Mouse (Mus musculus): Measurements from ENCODE around the gene Zfp541. TPM values are rescaled to one million over a fixed set of nuclear protein-coding genes. Genes with fewer than 3 reads are reported as not detected.

Gene Zfp541
- 0.09 TPM for polyA plus RNA-seq (2017; shearing (Covaris generic))

DNA sequence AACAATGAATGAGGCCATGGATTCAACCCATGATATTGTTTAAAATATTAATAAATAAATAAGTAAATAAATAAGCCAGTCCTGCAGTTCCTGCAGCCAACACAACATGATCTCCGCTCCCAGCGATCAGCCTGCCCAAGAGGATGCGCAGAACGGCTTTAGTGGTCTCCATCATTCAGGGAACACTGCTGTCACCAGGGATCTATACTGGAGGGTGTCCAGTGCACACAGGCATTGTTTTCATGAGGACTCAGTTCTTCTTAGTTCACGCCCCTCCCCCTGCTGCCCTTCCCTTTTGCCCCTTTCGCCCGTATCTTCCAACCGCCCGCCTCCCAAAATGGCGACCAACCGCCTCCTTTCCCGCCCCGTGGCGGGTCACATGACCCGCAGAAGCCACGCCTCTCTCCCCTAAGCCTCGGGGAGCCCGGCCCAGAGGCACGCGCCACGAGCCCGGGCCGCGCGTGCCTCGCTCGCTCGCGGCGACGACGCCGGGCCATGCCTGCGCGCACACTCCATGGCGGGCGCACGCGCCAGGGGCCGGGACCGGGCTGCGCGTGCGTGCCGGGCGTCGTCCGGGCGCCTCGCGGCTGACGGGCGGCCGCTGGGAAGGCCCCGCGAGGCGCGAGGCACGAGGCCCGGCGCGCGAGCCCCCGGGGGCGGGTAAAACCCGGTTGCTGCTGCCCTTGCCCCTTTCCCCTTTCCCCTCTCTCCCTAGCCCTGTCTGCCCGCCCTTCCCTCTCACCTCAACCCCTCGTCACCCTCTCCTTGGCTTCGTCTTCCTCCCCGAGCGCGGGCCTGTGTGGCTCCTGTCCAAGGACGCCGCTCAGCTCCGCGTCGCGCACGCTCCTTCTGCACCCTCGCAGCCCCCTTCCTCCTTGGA lies at the start of gene Zfp541:
Gene Zfp541, plus strand, starts transcription at position 596 of the 880 bp plus-strand sequence.

GRCm38 (mm10) chr7:16047338-16048146 lies 14.1 kb upstream of the Zfp541 start, which contains the start of gene Bicra:
TSS of gene Bicra (minus strand) at chr7:16047921.

GRCm38 (mm10) chr7:16098021-16099017 lies 36.7 kb downstream of the Zfp541 start, which contains the start of gene Napa:
TSS of gene Napa (plus strand) at chr7:16098458.

DNA sequence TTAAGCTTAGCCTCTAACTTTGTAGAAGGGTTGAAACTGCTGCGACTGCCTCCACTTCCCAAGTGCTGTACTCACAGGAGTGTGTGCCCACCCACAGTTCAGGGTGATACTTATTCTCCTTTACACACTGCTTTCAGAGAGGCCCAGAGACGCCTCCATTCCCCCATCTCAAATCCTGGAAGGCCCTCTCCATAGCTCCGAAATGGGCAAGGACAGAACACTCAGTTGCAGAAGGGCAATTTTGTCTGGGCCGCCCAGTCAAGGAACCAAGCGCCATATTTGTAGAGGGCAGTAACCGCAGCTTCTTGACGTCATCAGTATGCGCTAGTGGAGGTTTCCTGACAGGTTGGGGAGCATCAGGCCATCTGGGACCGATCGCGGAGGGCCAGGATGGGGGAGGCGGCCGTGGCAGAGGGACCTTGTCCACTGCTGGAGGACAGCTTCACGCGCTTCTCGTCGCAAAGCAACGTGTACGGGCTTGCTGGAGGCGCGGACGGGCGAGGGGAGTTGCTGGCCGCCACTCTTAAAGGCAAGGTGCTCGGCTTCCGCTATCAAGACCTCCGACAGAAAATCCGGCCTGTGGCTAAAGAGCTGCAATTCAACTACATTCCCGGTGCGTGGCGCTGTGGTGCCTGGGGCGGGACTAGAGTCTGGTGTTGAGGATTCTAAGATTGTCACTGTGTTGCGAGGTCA lies 58.1 kb downstream of the Zfp541 start, which contains the start of gene Kptn:
Gene Kptn, plus strand, starts transcription at position 327 of the 693 bp plus-strand sequence.

GRCm38 (mm10) chr7:16129421-16129845 lies 67.8 kb downstream of the Zfp541 start, which contains the start of gene Slc8a2:
TSS of gene Slc8a2 (plus strand) at chr7:16129826.

Other genes with a start within 250 kb of the Zfp541 start
- gene Obox6, start 222.1 kb upstream of the Zfp541 start, polyA plus RNA-seq (2017; shearing (Covaris generic)), result not detected
- gene Crx, start 181.8 kb upstream of the Zfp541 start, polyA plus RNA-seq (2017; shearing (Covaris generic)), result not detected
- gene Crxos, start 179.2 kb upstream of the Zfp541 start, polyA plus RNA-seq (2017; shearing (Covaris generic)), result not detected
- gene Selenow, start 139.4 kb upstream of the Zfp541 start, polyA plus RNA-seq (2017; shearing (Covaris generic)), result 435 TPM
- gene Nop53, start 115.7 kb upstream of the Zfp541 start, polyA plus RNA-seq (2017; shearing (Covaris generic)), result 1,030 TPM
- 0.12 TPM for gene Ehd2, start 94.2 kb upstream of the Zfp541 start, polyA plus RNA-seq (2017; shearing (Covaris generic))
- gene Bicra, start 13.9 kb upstream of the Zfp541 start, polyA plus RNA-seq (2017; shearing (Covaris generic)), result 7.1 TPM
- 313 TPM for gene Napa, start 36.6 kb downstream of the Zfp541 start, polyA plus RNA-seq (2017; shearing (Covaris generic))
- 22.3 TPM for gene Kptn, start 58.1 kb downstream of the Zfp541 start, polyA plus RNA-seq (2017; shearing (Covaris generic))
- not detected for gene Slc8a2, start 68.0 kb downstream of the Zfp541 start, polyA plus RNA-seq (2017; shearing (Covaris generic))
- gene Meis3, start 113.3 kb downstream of the Zfp541 start, polyA plus RNA-seq (2017; shearing (Covaris generic)), result 46.1 TPM
- gene Dhx34, start 160.2 kb downstream of the Zfp541 start, polyA plus RNA-seq (2017; shearing (Covaris generic)), result 19.8 TPM
- not detected for gene C5ar2, start 182.3 kb downstream of the Zfp541 start, polyA plus RNA-seq (2017; shearing (Covaris generic))
- not detected for gene C5ar1, start 197.7 kb downstream of the Zfp541 start, polyA plus RNA-seq (2017; shearing (Covaris generic))
- 2.5 TPM for gene Inafm1, start 211.8 kb downstream of the Zfp541 start, polyA plus RNA-seq (2017; shearing (Covaris generic))
- 108 TPM for gene Ccdc9, start 225.0 kb downstream of the Zfp541 start, polyA plus RNA-seq (2017; shearing (Covaris generic))
- gene Bbc3, start 246.6 kb downstream of the Zfp541 start, polyA plus RNA-seq (2017; shearing (Covaris generic)), result 47.2 TPM